Mouse (Mus musculus) testis, adult 2 months (tissue): Measurements from ENCODE around the gene Best1.

Experiments
- CTCF ChIP-seq: fragments of 200-500 bp; IDR thresholded peaks from 2 replicates; pipeline ENCODE4 v1.5.1; 2012; ENCODE audit warnings: low read depth, mild to moderate bottlenecking, inconsistent platforms, low read length, moderate library complexity; ENCODE audit not compliant: control insufficient read depth, insufficient read depth, insufficient replicate concordance
- POLR2A ChIP-seq: fragments of 200-500 bp; IDR thresholded peaks from 2 replicates; pipeline ENCODE4 v1.6.1; 2012; ENCODE audit warnings: low read depth, mild to moderate bottlenecking, inconsistent platforms, low read length, moderate library complexity; ENCODE audit not compliant: control insufficient read depth

DNA sequence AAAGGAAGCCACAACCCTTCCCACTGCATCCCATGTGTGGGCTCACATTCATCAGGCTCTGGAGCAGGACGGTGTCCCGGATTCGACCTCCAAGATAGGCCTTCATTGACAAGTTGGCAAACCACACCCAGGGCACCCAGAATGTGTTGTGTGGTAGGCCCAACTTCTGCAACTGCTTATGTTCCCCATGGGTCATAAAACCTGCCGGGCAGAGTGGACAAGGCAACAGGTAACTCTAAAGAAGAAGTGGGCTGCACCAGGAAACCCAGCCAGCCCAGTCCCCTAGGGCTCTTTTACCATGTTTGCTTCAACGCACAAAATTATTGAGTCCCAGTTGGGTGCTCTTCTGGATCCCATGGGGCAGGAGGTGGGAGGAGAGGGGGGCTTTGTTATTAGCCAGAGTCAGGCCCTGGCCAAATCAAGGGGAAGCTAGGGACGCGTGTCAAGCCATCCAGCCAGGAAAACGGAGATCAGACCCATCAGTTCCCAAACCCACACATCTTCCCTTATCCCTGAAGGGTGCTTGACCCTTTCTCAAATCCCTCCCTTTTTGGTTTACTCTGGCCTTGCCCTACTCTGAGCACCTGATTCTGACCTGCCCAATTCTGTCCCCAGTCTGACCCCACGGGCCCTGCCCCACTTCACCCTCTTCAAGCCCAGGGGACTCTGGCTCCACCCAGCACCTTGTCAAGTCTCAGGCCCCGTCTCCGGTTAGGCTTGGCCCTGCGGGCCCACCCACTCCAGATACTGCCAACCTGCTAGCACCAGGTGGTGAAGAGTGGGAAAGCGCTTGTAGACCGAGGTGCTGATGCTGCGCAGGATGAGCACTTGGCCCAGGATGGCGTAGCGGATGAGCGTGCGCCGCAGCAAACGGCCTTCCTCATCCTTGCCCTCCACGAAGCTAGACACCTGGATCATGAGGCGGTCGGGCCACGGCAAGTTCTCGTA is 9.1 kb downstream of the Best1 start:
- TF ChIP-seq POLR2A (no peak), CTCF (no peak)
